Mouse (Mus musculus) C2C12 (cell line): ENCODE results near the gene Vwa3a. TPM values are rescaled to one million over a fixed set of nuclear protein-coding genes. Genes with fewer than 3 reads are reported as not detected.

Experiments used
- H3K27me3 ChIP-seq: one replicate; pipeline ENCODE4 v1.6.1; 2011; ENCODE audit not compliant: control insufficient read depth, insufficient read depth, insufficient read length
- H3K36me3 ChIP-seq: one replicate; pipeline ENCODE4 v1.6.1; 2011; ENCODE audit not compliant: control insufficient read depth, insufficient read depth
- H3K4me3 ChIP-seq: one replicate; pipeline ENCODE4 v1.5.1; 2011; ENCODE audit warnings: mild to moderate bottlenecking, control low read depth; ENCODE audit not compliant: poor library complexity, insufficient read depth, severe bottlenecking
- H3K79me2 ChIP-seq: one replicate; pipeline ENCODE4 v1.6.1; 2011; ENCODE audit not compliant: control insufficient read depth, insufficient read depth
- H3K79me3 ChIP-seq: one replicate; pipeline ENCODE4 v1.6.1; 2011; ENCODE audit warnings: low read depth, control low read depth
- H3ac ChIP-seq: one replicate; pipeline ENCODE3; 2011; ENCODE audit warnings: low read depth; ENCODE audit not compliant: control insufficient read depth, insufficient read length
- CEBPB ChIP-seq: IDR thresholded peaks from one replicate; pipeline ENCODE4 v1.6.1; 2011; ENCODE audit warnings: low read depth, mild to moderate bottlenecking, control low read depth, moderate library complexity
- CTCF ChIP-seq: IDR thresholded peaks from one replicate; pipeline ENCODE4 v1.5.1; 2011; ENCODE audit not compliant: control insufficient read depth, insufficient read depth, insufficient read length
- FOSL1 ChIP-seq: IDR thresholded peaks from one replicate; pipeline ENCODE4 v1.8.0; 2011; ENCODE audit warnings: mild to moderate bottlenecking, low read length; ENCODE audit not compliant: poor library complexity, insufficient read depth, severe bottlenecking
- MAX ChIP-seq: IDR thresholded peaks from one replicate; pipeline ENCODE4 v1.6.1; 2011; ENCODE audit warnings: mild to moderate bottlenecking, control low read depth
- MYOD1 ChIP-seq: IDR thresholded peaks from one replicate; pipeline ENCODE4 v1.6.1; 2011; ENCODE audit warnings: low read depth; ENCODE audit not compliant: control insufficient read depth, insufficient read length
- MYOG ChIP-seq: IDR thresholded peaks from one replicate; pipeline ENCODE4 v1.6.1; 2011; ENCODE audit not compliant: control insufficient read depth, insufficient read length; ENCODE audit errors: extremely low read depth
- USF1 ChIP-seq: IDR thresholded peaks from one replicate; pipeline ENCODE4 v1.6.1; 2011; ENCODE audit warnings: low read depth, mild to moderate bottlenecking, control low read depth, moderate library complexity
- long read RNA-seq, 2 experiments: library from polyadenylated mRNA; unstranded; transcript quantifications; one replicate each; pipeline ENCODE4 v2.0.0; 2019 to 2020
- polyA plus RNA-seq: library from polyadenylated mRNA; unstranded; fragments of >200 nt; fragmentation: generic; extraction: Trizol; gene quantifications from one replicate; pipeline ENCODE4 v1.2.1, GENCODE M21; 2012; ENCODE audit warnings: missing spikeins

Gene Vwa3a
- 0.02 TPM for polyA plus RNA-seq
- long read RNA-seq, experiment 1: 0 reads
- long read RNA-seq, experiment 2: 0 reads

- H3K79me3 ChIP-seq: no peaks in the 10 kb centered on the region
- no peaks in the 10 kb centered on the region for H3K36me3 ChIP-seq
- H3K4me3 ChIP-seq: no peak within 1 kb of the TSS
Measured at GRCm38 (mm10) chr7:120739018-120739417, at the start of gene Vwa3a. Gene Vwa3a, plus strand, starts transcription at chr7:120739318.

GRCm38 (mm10) chr7:120690634-120691033, 48.5 kb upstream of the Vwa3a start:
- TF ChIP-seq MYOG: no peak
- TF ChIP-seq CEBPB: no peak
- no peak for TF ChIP-seq MAX
- no peak for TF ChIP-seq USF1
- no peak for TF ChIP-seq FOSL1
- TF ChIP-seq MYOD1: no peak
- no peak for TF ChIP-seq CTCF

More at GRCm38 (mm10) chr7:120739018-120739417, at the start of gene Vwa3a:
- no peak for TF ChIP-seq CEBPB
- no peak for TF ChIP-seq MYOD1
- TF ChIP-seq USF1: no peak
- no peak for TF ChIP-seq CTCF
- TF ChIP-seq MYOG: no peak
- TF ChIP-seq FOSL1: no peak
- TF ChIP-seq MAX: no peak
- peaks cover 4% of the 10 kb centered on the region for H3K27me3 ChIP-seq
- no peak within 1 kb of the TSS for H3ac ChIP-seq
- H3K79me2 ChIP-seq: no peaks in the 10 kb centered on the region

GRCm38 (mm10) chr7:120693831-120694375, 45.2 kb upstream of the Vwa3a start:
- no peak for TF ChIP-seq MYOG
- TF ChIP-seq USF1: no peak
- no peak for TF ChIP-seq MYOD1
- no peak for TF ChIP-seq MAX
- TF ChIP-seq CTCF: no peak
- no peak for TF ChIP-seq CEBPB
- TF ChIP-seq FOSL1: no peak
- Histone ChIP-seq H3K79me2 (peaks cover 80% of the 10 kb centered on the region), H3K4me3 (no peak overlapping the region), H3K27me3 (no peaks in the 10 kb centered on the region), H3K36me3 (peaks cover 12% of the 10 kb centered on the region), H3ac (no peak overlapping the region), H3K79me3 (peaks cover 34% of the 10 kb centered on the region)

More at GRCm38 (mm10) chr7:120690634-120691033, 48.5 kb upstream of the Vwa3a start:
- H3K27me3 ChIP-seq: no peaks in the 10 kb centered on the region
- peaks cover 8% of the 10 kb centered on the region for H3K36me3 ChIP-seq
- H3K79me2 ChIP-seq: peaks cover 85% of the 10 kb centered on the region
- peaks cover 36% of the 10 kb centered on the region for H3K79me3 ChIP-seq
- H3ac ChIP-seq: no peak overlapping the region
- H3K4me3 ChIP-seq: no peak overlapping the region

DNA sequence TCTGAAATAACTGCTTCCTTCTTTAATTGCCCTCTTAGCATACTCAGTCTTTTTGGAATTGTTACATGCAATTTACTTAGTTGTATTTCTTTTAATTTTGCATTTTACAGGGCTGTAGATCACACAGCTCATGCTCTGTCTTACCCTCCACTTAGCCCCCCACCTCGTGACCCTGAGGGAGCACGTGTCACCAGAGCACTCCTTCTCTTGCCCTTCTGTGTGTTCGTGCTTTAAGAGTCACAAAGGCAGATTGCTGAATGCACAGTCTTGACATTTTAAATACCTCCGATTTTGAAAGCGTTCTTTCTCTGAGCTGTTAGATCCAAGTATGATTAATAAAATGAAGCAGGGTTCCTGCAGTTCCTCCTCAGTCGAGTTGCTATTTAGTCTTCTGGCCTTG, 43.9 kb upstream of the Vwa3a start:
- H3K4me3 ChIP-seq: no peak overlapping the region
- peaks cover 80% of the 10 kb centered on the region for H3K79me2 ChIP-seq
- H3K27me3 ChIP-seq: no peaks in the 10 kb centered on the region
- no peak overlapping the region for H3ac ChIP-seq
- peaks cover 32% of the 10 kb centered on the region for H3K79me3 ChIP-seq
- H3K36me3 ChIP-seq: peaks cover 12% of the 10 kb centered on the region
- no peak for TF ChIP-seq FOSL1
- TF ChIP-seq MAX: no peak
- TF ChIP-seq CTCF: no peak
- no peak for TF ChIP-seq USF1
- TF ChIP-seq MYOG: no peak
- no peak for TF ChIP-seq CEBPB
- TF ChIP-seq MYOD1: no peak

GRCm38 (mm10) chr7:120695641-120696040, 43.5 kb upstream of the Vwa3a start:
- Histone ChIP-seq H3K79me3 (peaks cover 33% of the 10 kb centered on the region), H3K4me3 (no peak overlapping the region), H3K79me2 (peaks cover 81% of the 10 kb centered on the region), H3K27me3 (no peaks in the 10 kb centered on the region), H3K36me3 (peaks cover 12% of the 10 kb centered on the region), H3ac (no peak overlapping the region)
- TF ChIP-seq CEBPB: no peak
- TF ChIP-seq MYOD1: no peak
- no peak for TF ChIP-seq MYOG
- TF ChIP-seq FOSL1: no peak
- no peak for TF ChIP-seq USF1
- TF ChIP-seq MAX: no peak
- TF ChIP-seq CTCF: no peak
